Mouse (Mus musculus) liver, adult 2 months (tissue): Measurements from ENCODE around the gene Mrtfa.

Experiments
- CTCF ChIP-seq: fragments of 200-500 bp; IDR thresholded peaks from 2 replicates; pipeline ENCODE4 v1.5.1; 2011; ENCODE audit warnings: low read depth, low read length, control low read depth
- POLR2A ChIP-seq: fragments of 200-500 bp; IDR thresholded peaks from 2 replicates; pipeline ENCODE4 v1.6.1; 2011; ENCODE audit warnings: low read length, control low read depth; ENCODE audit not compliant: insufficient read depth; ENCODE audit errors: extremely low read depth

- TF ChIP-seq CTCF, result no peak
- TF ChIP-seq POLR2A, result no peak
Observed at GRCm38 (mm10) chr15:81202462-81202861, 11.9 kb upstream of the Mrtfa start.
